Mouse (Mus musculus) embryonic facial prominence, embryonic 11.5 days (tissue): ENCODE measurements at regions not wholly inside any gene's neighbourhood (a gene's known extent, or its start where the extent isn't known, plus 50 kb on each side); places are given as distances from the start of the nearest gene placed in this dataset.

Experiments used
- ATAC-seq: fragments of 200-750 bp; cut with Nextera tagmentation; replicated peaks from 2 replicates; pipeline ENCODE4 v1.8.0; 2017; ENCODE audit warnings: low read depth; ENCODE audit not compliant: insufficient number of reproducible peaks, low FRiP score, low TSS enrichment
- DNase-seq: peaks from one replicate; pipeline ENCODE4 v3.0.0-alpha.2; 2015; ENCODE audit warnings: low spot score
- H3K27ac ChIP-seq: fragments of 300-500 bp; sonication (generic); replicated peaks from 2 replicates; pipeline ENCODE4 v1.5.1; 2014; ENCODE audit warnings: mild to moderate bottlenecking, low read depth, low read length, control low read depth
- H3K27me3 ChIP-seq: fragments of 300-500 bp; sonication (generic); 2 replicates; pipeline ENCODE4 v1.6.1; 2014; ENCODE audit warnings: mild to moderate bottlenecking, low read length, moderate library complexity, mixed read lengths; ENCODE audit not compliant: control insufficient read depth, insufficient read depth
- H3K36me3 ChIP-seq: fragments of 300-500 bp; sonication (generic); replicated peaks from 2 replicates; pipeline ENCODE4 v1.6.1; 2014; ENCODE audit warnings: low read depth, mild to moderate bottlenecking, low read length, moderate library complexity, mixed read lengths; ENCODE audit not compliant: control insufficient read depth, insufficient read depth
- H3K4me1 ChIP-seq: fragments of 300-500 bp; sonication (generic); 2 replicates; pipeline ENCODE4 v1.6.1; 2014; ENCODE audit warnings: low read length, mixed read lengths; ENCODE audit not compliant: control insufficient read depth, insufficient read depth
- H3K4me2 ChIP-seq: fragments of 300-500 bp; sonication (generic); 2 replicates; pipeline ENCODE4 v1.6.1; 2014; ENCODE audit warnings: low read depth, mild to moderate bottlenecking, control low read depth, low read length, moderate library complexity
- H3K4me3 ChIP-seq: fragments of 300-500 bp; sonication (generic); 2 replicates; pipeline ENCODE4 v1.5.1; 2014; ENCODE audit warnings: low read depth, low read length, control low read depth
- H3K9ac ChIP-seq: fragments of 300-500 bp; sonication (generic); replicated peaks from 2 replicates; pipeline ENCODE4 v1.6.1; 2014; ENCODE audit warnings: mild to moderate bottlenecking, control low read depth, low read length
- H3K9me3 ChIP-seq: fragments of 300-500 bp; sonication (generic); replicated peaks from 2 replicates; pipeline ENCODE4 v1.6.1; 2016; ENCODE audit warnings: mild to moderate bottlenecking, low read length, inconsistent platforms, mixed read lengths; ENCODE audit not compliant: control insufficient read depth
- WGBS: fragments of 180-500 bp; shearing (Covaris S2); extraction: QIAGEN DNeasy Blood & Tissue Kit; methylation state at CpG from one replicate; pipeline ENCODE4 v1.1.7; 2014; 5-methylcytosine and 5-hydroxymethylcytosine counted together

DNA sequence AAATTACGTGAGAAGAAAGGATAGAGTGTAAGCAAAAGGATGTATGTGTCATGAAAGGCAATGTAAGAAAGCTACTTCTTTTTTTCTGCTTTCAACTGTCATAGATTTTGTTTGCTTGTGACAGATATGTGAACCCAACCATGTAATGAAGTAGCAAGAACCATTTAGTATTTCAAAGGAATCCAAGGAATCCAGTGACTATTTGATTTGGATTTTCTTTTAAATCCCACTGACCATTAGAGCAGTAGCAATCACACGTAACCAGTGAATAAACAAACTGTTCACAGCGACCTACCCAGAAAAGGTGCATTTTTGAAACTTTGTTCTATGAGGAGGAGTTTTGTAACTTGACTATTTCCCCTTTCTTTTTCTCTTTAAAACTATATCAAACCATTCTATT lies 981.2 kb upstream of the Luzp2 start:
- Histone ChIP-seq H3K36me3 (no peaks in the 10 kb centered on the region), H3K4me3 (no peak overlapping the region), H3K9ac (no peak overlapping the region), H3K27ac (no peak overlapping the region), H3K27me3 (no peaks in the 10 kb centered on the region), H3K4me1 (no peaks in the 10 kb centered on the region), H3K9me3 (no peaks in the 10 kb centered on the region), H3K4me2 (no peak overlapping the region)
- 62% methylated on average over 3 of the region's 3 CpGs for WGBS
- ATAC-seq: no peak
- DNase-seq: no peak

DNA sequence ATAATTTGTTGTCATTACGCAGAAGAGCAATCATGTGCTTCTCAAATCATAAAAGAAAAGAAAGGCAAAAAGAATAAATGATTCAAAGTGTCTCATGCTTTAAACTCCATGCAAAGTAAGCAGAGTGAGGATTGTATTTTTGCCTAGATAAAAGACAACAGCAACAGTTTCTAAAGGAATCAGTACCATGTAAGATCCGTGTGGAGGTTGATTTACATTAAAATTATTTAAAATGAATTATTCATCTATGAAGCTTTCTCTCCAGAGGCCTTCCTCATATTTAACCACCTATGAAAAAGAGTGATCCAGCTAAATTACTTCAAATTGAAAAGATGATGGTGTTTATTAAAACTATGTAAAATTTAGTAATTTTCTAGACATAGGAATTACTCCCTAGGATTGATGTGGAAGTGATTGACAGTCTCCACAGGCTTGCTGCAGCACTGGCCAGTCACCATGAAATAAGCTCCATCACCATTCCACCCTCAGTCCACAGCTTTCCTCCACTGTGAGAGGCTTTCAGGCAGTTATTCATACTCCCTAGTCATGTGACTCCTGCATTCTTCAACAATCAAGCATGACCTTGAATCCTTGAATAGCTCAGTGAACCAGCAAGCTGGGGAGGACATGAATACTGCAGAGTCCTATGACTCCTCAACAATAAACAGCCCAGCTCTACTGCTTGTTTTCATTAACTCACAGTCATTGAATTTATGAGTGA lies 962.7 kb upstream of the Luzp2 start:
- ATAC-seq (0 out of 2 replicates have a peak, but pooled peaks have one; percentile 70), DNase-seq (peak; percentile 1)
- 84% methylated on average over 2 of the region's 2 CpGs for WGBS
- Histone ChIP-seq H3K27ac (no peak overlapping the region), H3K4me2 (no peak overlapping the region), H3K4me1 (no peaks in the 10 kb centered on the region), H3K9me3 (no peaks in the 10 kb centered on the region), H3K4me3 (no peak overlapping the region), H3K9ac (no peak overlapping the region), H3K27me3 (no peaks in the 10 kb centered on the region), H3K36me3 (no peaks in the 10 kb centered on the region)

GRCm38 (mm10) chr7:53912992-53913391 lies 922.3 kb upstream of the Luzp2 start:
- ATAC-seq: no peak
- Histone ChIP-seq H3K9me3 (no peaks in the 10 kb centered on the region), H3K4me1 (no peaks in the 10 kb centered on the region), H3K27ac (no peak overlapping the region), H3K36me3 (no peaks in the 10 kb centered on the region), H3K27me3 (no peaks in the 10 kb centered on the region), H3K9ac (no peak overlapping the region), H3K4me3 (no peak overlapping the region), H3K4me2 (no peak overlapping the region)
- 40% methylated on average over 2 of the region's 2 CpGs for WGBS
- DNase-seq: no peak

DNA sequence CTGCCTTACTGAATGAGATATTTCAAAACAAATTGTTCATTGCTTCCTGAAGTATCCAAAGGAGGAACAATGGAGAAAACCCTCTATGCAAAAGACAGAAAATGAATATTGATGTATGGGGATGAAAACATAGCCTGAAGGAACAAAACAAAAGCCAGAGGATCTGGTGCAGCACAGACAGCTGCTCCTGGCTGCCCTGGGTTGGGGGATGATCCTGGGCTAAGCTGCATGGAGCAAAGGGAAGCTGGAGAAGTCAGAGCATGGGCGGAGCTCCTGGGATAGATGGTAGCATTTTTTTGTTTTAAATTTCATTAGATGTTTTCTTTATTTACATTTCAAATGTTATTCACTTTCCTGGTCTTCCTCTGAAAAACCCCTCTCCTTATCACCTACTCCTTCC lies 879.6 kb upstream of the Luzp2 start:
- Histone ChIP-seq H3K27me3 (no peaks in the 10 kb centered on the region), H3K9ac (no peak overlapping the region), H3K9me3 (no peaks in the 10 kb centered on the region), H3K4me1 (no peaks in the 10 kb centered on the region), H3K4me3 (no peak overlapping the region), H3K27ac (no peak overlapping the region), H3K36me3 (no peaks in the 10 kb centered on the region), H3K4me2 (no peak overlapping the region)
- 85% methylated on average over 1 of the region's 1 CpGs for WGBS
- ATAC-seq: no peak
- no peak for DNase-seq

DNA sequence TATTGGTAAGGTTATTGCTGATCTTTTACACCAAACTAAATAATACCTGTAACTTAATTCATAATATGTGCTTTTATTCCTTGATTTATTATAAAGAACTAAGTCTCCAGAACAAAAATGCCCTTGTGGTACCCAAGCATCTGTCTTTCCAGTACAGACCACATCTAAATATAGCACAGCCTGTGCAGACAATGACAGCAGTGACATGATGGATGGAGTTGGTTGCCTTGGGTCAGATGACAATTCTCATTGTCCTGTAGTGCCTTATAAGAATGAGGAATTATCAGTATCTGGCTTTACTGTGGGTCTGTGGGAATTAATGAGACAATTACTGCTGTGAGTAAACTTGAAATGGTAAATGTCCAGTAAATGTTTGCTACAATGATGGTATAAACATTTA lies 859.8 kb upstream of the Luzp2 start:
- H3K4me1 ChIP-seq: no peaks in the 10 kb centered on the region
- H3K27ac ChIP-seq: no peak overlapping the region
- H3K27me3 ChIP-seq: no peaks in the 10 kb centered on the region
- H3K4me2 ChIP-seq: no peak overlapping the region
- no peak overlapping the region for H3K9ac ChIP-seq
- H3K9me3 ChIP-seq: no peaks in the 10 kb centered on the region
- no peak for ATAC-seq
- H3K36me3 ChIP-seq: no peaks in the 10 kb centered on the region
- H3K4me3 ChIP-seq: no peak overlapping the region
- DNase-seq: no peak

GRCm38 (mm10) chr7:53995983-53996382 lies 839.3 kb upstream of the Luzp2 start:
- H3K36me3 ChIP-seq: no peaks in the 10 kb centered on the region
- DNase-seq (no peak), ATAC-seq (0 out of 2 replicates have a peak, but pooled peaks have one; percentile 39)
- no peak overlapping the region for H3K4me2 ChIP-seq
- no peak overlapping the region for H3K27ac ChIP-seq
- no peaks in the 10 kb centered on the region for H3K27me3 ChIP-seq
- H3K9me3 ChIP-seq: no peaks in the 10 kb centered on the region
- H3K9ac ChIP-seq: no peak overlapping the region
- no peaks in the 10 kb centered on the region for H3K4me1 ChIP-seq
- H3K4me3 ChIP-seq: no peak overlapping the region

GRCm38 (mm10) chr7:54008684-54009083 lies 826.6 kb upstream of the Luzp2 start:
- DNase-seq (peak; percentile 2), ATAC-seq (no peak)
- no peaks in the 10 kb centered on the region for H3K4me1 ChIP-seq
- WGBS: 70% methylated on average over 3 of the region's 3 CpGs
- H3K9me3 ChIP-seq: no peaks in the 10 kb centered on the region
- no peaks in the 10 kb centered on the region for H3K27me3 ChIP-seq
- H3K36me3 ChIP-seq: no peaks in the 10 kb centered on the region
- no peak overlapping the region for H3K4me3 ChIP-seq
- H3K9ac ChIP-seq: no peak overlapping the region
- H3K4me2 ChIP-seq: no peak overlapping the region
- H3K27ac ChIP-seq: no peak overlapping the region
